Mouse (Mus musculus) stomach, embryonic 14.5 days (tissue): ENCODE data around the gene Arl4d. TPM values are rescaled to one million over a fixed set of nuclear protein-coding genes. Genes with fewer than 3 reads are reported as not detected.
A peak's percentile ranks its signal among the peaks of the same experiment; 100 is the strongest.

Experiments used
- ATAC-seq: fragments of 200-750 bp; cut with Nextera tagmentation; 2 replicates; pipeline ENCODE4 v1.8.0; 2017; ENCODE audit warnings: low read depth, moderate TSS enrichment; ENCODE audit not compliant: insufficient number of reproducible peaks, insufficient read depth, low FRiP score
- H3K27ac ChIP-seq: fragments of 300-500 bp; sonication (generic); 2 replicates; pipeline ENCODE4 v1.5.1; 2014; ENCODE audit warnings: mild to moderate bottlenecking, low read length, moderate library complexity, mixed read lengths
- H3K27me3 ChIP-seq: fragments of 300-500 bp; sonication (generic); 2 replicates; pipeline ENCODE4 v1.6.1; 2014; ENCODE audit warnings: low read length, control low read depth, mixed read lengths; ENCODE audit not compliant: control insufficient read depth, insufficient read depth
- H3K36me3 ChIP-seq: fragments of 300-500 bp; sonication (generic); 2 replicates; pipeline ENCODE4 v1.6.1; 2014; ENCODE audit warnings: mild to moderate bottlenecking, control low read depth, low read length, moderate library complexity, mixed read lengths; ENCODE audit not compliant: control insufficient read depth, insufficient read depth
- H3K4me1 ChIP-seq: fragments of 300-500 bp; sonication (generic); 2 replicates; pipeline ENCODE4 v1.6.1; 2014; ENCODE audit warnings: low read length, control low read depth, mixed read lengths; ENCODE audit not compliant: control insufficient read depth, insufficient read depth
- H3K4me2 ChIP-seq: fragments of 300-500 bp; sonication (generic); replicated peaks from 2 replicates; pipeline ENCODE4 v1.6.1; 2014; ENCODE audit warnings: low read depth, low read length, control low read depth
- H3K4me3 ChIP-seq: fragments of 300-500 bp; sonication (generic); 2 replicates; pipeline ENCODE4 v1.5.1; 2014; ENCODE audit warnings: low read depth, low read length, control low read depth
- H3K9ac ChIP-seq: fragments of 300-500 bp; sonication (generic); replicated peaks from 2 replicates; pipeline ENCODE4 v1.6.1; 2014; ENCODE audit warnings: low read depth, mild to moderate bottlenecking, control low read depth, low read length, moderate library complexity, mixed read lengths
- H3K9me3 ChIP-seq: fragments of 300-500 bp; sonication (generic); 2 replicates; pipeline ENCODE4 v1.6.1; 2016; ENCODE audit warnings: low read depth, low read length, control low read depth; ENCODE audit not compliant: control insufficient read depth
- WGBS: fragments of 180-500 bp; shearing (Covaris S2); extraction: QIAGEN DNeasy Blood & Tissue Kit; methylation state at CpG from one replicate; pipeline ENCODE4 v1.1.7; 2014; 5-methylcytosine and 5-hydroxymethylcytosine counted together
- polyA plus RNA-seq: library from polyadenylated mRNA; unstranded; fragments of >200 nt; fragmentation: Nextera tagmentation; extraction: Ambion mirVana; gene quantifications from 2 replicates; pipeline ENCODE4 v1.2.1, GENCODE M21; 2014

Gene Arl4d
- polyA plus RNA-seq, 1 experiment from 2014 or later: 6.4 TPM

GRCm38 (mm10) chr11:101695906-101696661 is 30.7 kb downstream of the Arl4d start:
- 3% methylated on average over 20 of the region's 20 CpGs for WGBS

DNA sequence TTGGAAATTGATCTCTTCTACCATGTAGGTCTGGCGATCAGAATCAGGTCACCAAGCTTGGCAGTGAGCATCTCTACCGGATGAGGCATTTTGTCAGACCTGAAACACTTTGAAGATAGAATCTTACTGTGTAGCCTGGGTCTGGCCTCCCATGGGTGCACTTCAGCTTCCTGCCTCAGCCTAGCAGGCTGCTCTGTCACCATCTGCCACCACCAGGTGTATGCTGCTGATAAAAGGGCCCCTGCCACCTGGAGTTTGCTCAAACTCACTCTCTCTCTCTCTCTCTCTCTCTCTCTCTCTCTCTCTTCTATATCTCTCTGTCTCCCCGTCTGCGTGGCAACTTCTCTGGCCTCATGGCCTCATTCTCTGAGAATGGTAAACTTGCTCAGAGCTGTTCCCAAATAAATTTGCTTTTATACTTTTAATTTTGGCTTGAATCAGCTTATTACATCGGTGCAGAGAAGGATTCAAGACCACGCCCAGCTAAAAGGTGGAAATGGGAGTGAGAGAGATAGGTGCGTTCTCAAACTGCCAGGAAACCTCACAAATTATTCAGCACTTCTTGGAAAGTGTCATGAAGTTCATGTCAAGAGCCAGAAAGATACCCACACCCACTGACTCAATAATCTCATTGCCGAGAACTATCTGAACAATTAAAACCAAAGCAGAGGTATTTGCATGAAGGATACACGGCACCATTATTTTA is 32.0 kb downstream of the Arl4d start:
- no peaks in the 10 kb centered on the region for H3K36me3 ChIP-seq
- WGBS: 91% methylated on average over 9 of the region's 9 CpGs
- H3K27me3 ChIP-seq: no peaks in the 10 kb centered on the region
- no peak overlapping the region for H3K4me2 ChIP-seq
- no peaks in the 10 kb centered on the region for H3K9me3 ChIP-seq
- no peak overlapping the region for H3K9ac ChIP-seq
- peaks cover 15% of the 10 kb centered on the region for H3K4me1 ChIP-seq
- no peak overlapping the region for H3K4me3 ChIP-seq
- peak overlapping the region; percentile 52; the same call in 1 of the 2 replicates for H3K27ac ChIP-seq
- ATAC-seq: no peak

More at GRCm38 (mm10) chr11:101695906-101696661, 30.7 kb downstream of the Arl4d start:
- H3K27me3 ChIP-seq: no peaks in the 10 kb centered on the region
- peaks cover 15% of the 10 kb centered on the region for H3K4me1 ChIP-seq
- H3K9ac ChIP-seq: peak overlapping the region; percentile 28
- H3K36me3 ChIP-seq: no peaks in the 10 kb centered on the region
- peak; percentile 86 for ATAC-seq
- H3K9me3 ChIP-seq: no peaks in the 10 kb centered on the region
- H3K4me3 ChIP-seq: peak overlapping the region; percentile 20
- peak overlapping the region; percentile 41 for H3K4me2 ChIP-seq
- H3K27ac ChIP-seq: peak overlapping the region; percentile 52

GRCm38 (mm10) chr11:101698114-101698513 is 32.8 kb downstream of the Arl4d start:
- Histone ChIP-seq H3K27me3 (no peaks in the 10 kb centered on the region), H3K36me3 (no peaks in the 10 kb centered on the region), H3K9me3 (no peaks in the 10 kb centered on the region), H3K9ac (no peak overlapping the region), H3K27ac (no peak overlapping the region), H3K4me3 (no peak overlapping the region), H3K4me2 (no peak overlapping the region), H3K4me1 (peaks cover 15% of the 10 kb centered on the region)
- no peak for ATAC-seq

- 92% methylated on average over 1 of the region's 1 CpGs for WGBS
- Histone ChIP-seq H3K4me3 (no peak overlapping the region), H3K9ac (no peak overlapping the region), H3K4me2 (no peak overlapping the region), H3K9me3 (no peaks in the 10 kb centered on the region), H3K27ac (no peak overlapping the region), H3K4me1 (peaks cover 22% of the 10 kb centered on the region), H3K36me3 (no peaks in the 10 kb centered on the region), H3K27me3 (no peaks in the 10 kb centered on the region)
- no peak for ATAC-seq
Observed at GRCm38 (mm10) chr11:101699556-101699955, 34.2 kb downstream of the Arl4d start.

GRCm38 (mm10) chr11:101699991-101700390 is 34.6 kb downstream of the Arl4d start:
- Histone ChIP-seq H3K27ac (no peak overlapping the region), H3K9ac (no peak overlapping the region), H3K4me3 (no peak overlapping the region), H3K9me3 (no peaks in the 10 kb centered on the region), H3K4me2 (no peak overlapping the region), H3K36me3 (no peaks in the 10 kb centered on the region), H3K27me3 (no peaks in the 10 kb centered on the region), H3K4me1 (peaks cover 23% of the 10 kb centered on the region)
- ATAC-seq: no peak
- WGBS: 48% methylated on average over 7 of the region's 7 CpGs

DNA sequence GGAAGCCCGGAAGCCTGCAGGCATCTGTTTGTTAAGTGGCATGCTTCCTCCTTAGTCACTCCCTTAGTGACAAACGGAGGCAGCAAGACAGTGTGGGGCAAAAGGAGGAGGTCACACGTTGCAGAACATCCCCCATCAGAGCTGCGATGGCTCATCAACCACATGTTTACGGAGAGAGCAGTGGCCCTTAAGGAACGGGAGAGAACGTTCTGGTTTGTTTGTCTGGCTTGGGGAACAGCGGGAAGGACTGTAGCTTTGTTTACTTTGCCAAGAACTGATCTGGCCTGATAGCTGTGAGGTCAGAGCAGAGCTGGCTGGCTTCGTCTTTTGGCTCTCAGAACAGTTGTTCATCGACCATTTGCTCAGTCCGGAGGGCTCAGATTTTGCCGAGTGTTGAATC is 35.1 kb downstream of the Arl4d start:
- no peak overlapping the region for H3K9ac ChIP-seq
- H3K4me1 ChIP-seq: peaks cover 20% of the 10 kb centered on the region
- H3K4me3 ChIP-seq: no peak overlapping the region
- H3K9me3 ChIP-seq: no peaks in the 10 kb centered on the region
- 15% methylated on average over 12 of the region's 12 CpGs for WGBS
- no peak overlapping the region for H3K27ac ChIP-seq
- ATAC-seq: no peak
- no peak overlapping the region for H3K4me2 ChIP-seq
- H3K36me3 ChIP-seq: no peaks in the 10 kb centered on the region
- no peaks in the 10 kb centered on the region for H3K27me3 ChIP-seq

DNA sequence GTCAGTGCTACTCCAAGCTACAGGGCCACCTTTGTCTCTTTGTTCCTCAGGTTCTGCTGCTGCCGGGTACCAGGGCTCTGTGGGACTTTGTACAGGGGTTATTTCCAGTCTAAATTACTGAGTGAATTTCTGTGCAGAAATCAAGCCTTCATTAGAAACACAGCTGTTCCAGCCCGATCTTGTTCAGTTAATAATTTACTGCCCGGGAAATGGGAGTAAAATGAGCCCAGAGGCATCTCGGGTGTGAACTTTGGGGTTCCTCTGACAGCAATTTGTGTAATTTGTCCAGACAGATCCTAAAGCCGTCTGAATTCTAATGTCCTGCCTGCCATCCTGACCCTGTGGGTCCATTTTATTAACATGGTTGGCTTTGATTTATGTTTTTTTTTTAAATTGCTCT is 38.7 kb downstream of the Arl4d start:
- H3K27ac ChIP-seq: no peak overlapping the region
- no peaks in the 10 kb centered on the region for H3K36me3 ChIP-seq
- no peak overlapping the region for H3K4me2 ChIP-seq
- ATAC-seq: no peak
- peaks cover 14% of the 10 kb centered on the region for H3K4me1 ChIP-seq
- no peak overlapping the region for H3K4me3 ChIP-seq
- no peaks in the 10 kb centered on the region for H3K9me3 ChIP-seq
- no peak overlapping the region for H3K9ac ChIP-seq
- WGBS: 28% methylated on average over 5 of the region's 5 CpGs
- H3K27me3 ChIP-seq: no peaks in the 10 kb centered on the region

DNA sequence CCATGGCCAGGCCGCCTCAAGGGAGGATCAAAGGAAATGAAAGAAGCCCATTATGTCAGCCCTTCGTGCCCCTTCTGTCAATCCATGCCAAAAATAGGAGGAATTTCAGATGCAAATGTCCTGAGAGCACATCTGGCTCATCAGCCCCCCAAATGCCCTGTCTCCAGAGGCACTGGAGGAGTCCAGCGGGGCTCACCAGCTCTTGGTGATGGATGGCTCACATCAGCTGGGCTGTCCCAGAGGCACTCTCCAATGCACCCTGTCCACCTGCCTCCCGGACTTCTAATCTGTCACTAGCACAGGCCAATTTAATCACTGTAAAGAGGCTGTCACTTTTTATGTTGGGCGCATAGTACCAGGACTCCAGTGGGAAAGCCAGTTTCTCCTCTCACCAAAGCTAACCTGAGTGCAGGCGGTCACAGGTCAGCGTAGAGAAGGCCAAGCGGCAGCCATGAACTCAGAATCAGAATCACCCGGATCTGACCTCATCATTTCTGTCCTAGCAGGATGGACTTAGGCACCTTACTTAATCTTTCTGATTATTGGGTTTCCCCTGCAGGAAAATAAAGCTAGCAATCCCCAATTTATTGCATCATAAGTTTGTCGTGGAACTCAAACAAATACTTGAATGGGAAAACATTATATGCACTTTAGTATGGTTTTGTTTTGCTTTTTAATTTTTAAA is 41.6 kb downstream of the Arl4d start:
- no peak for ATAC-seq
- Histone ChIP-seq H3K27me3 (no peaks in the 10 kb centered on the region), H3K36me3 (no peaks in the 10 kb centered on the region), H3K9me3 (no peaks in the 10 kb centered on the region), H3K4me2 (no peak overlapping the region), H3K4me1 (peaks cover 7% of the 10 kb centered on the region; the same call in 1 of the 2 replicates), H3K27ac (no peak overlapping the region), H3K4me3 (no peak overlapping the region), H3K9ac (no peak overlapping the region)
- 75% methylated on average over 10 of the region's 10 CpGs for whole genome bisulfite sequencing
